Mouse (Mus musculus) midbrain, embryonic 16.5 days (tissue): ENCODE measurements around the gene Cgref1. TPM values are rescaled to one million over a fixed set of nuclear protein-coding genes. Genes with fewer than 3 reads are reported as not detected.
A peak's percentile ranks its signal among the peaks of the same experiment; 100 is the strongest.

Experiments
- ATAC-seq: fragments of 200-750 bp; cut with Nextera tagmentation; 2 replicates; pipeline ENCODE4 v1.8.0; 2017; ENCODE audit warnings: moderate TSS enrichment
- H3K27ac ChIP-seq: fragments of 300-500 bp; sonication (generic); 2 replicates; pipeline ENCODE4 v1.5.1; 2014; ENCODE audit warnings: mild to moderate bottlenecking, low read length, mixed read lengths
- H3K27me3 ChIP-seq: fragments of 300-500 bp; sonication (generic); 2 replicates; pipeline ENCODE4 v1.6.1; 2014; ENCODE audit warnings: low read depth, low read length, mixed read lengths; ENCODE audit not compliant: control insufficient read depth, insufficient read depth
- H3K36me3 ChIP-seq: fragments of 300-500 bp; sonication (generic); 2 replicates; pipeline ENCODE4 v1.6.1; 2014; ENCODE audit warnings: mild to moderate bottlenecking, low read length, moderate library complexity, mixed read lengths; ENCODE audit not compliant: control insufficient read depth, insufficient read depth
- H3K4me1 ChIP-seq: fragments of 300-500 bp; sonication (generic); 2 replicates; pipeline ENCODE4 v1.6.1; 2014; ENCODE audit warnings: mild to moderate bottlenecking, low read length, mixed read lengths; ENCODE audit not compliant: control insufficient read depth, insufficient read depth
- H3K4me2 ChIP-seq: fragments of 300-500 bp; sonication (generic); 2 replicates; pipeline ENCODE4 v1.6.1; 2014; ENCODE audit warnings: mild to moderate bottlenecking, low read length, mixed read lengths
- H3K4me3 ChIP-seq: fragments of 300-500 bp; sonication (generic); 2 replicates; pipeline ENCODE4 v1.5.1; 2014; ENCODE audit warnings: low read depth, mild to moderate bottlenecking, low read length, moderate library complexity, mixed read lengths
- H3K9ac ChIP-seq: fragments of 300-500 bp; sonication (generic); 2 replicates; pipeline ENCODE4 v1.6.1; 2014; ENCODE audit warnings: low read depth, low read length, mixed read lengths
- H3K9me3 ChIP-seq: fragments of 300-500 bp; sonication (generic); replicated peaks from 2 replicates; pipeline ENCODE4 v1.6.1; 2014; ENCODE audit warnings: mild to moderate bottlenecking, low read length, mixed read lengths; ENCODE audit not compliant: control insufficient read depth, poor library complexity, severe bottlenecking
- WGBS: fragments of 180-500 bp; shearing (Covaris S2); extraction: QIAGEN DNeasy Blood & Tissue Kit; methylation state at CpG from one replicate; pipeline ENCODE4 v1.1.7; 2014; 5-methylcytosine and 5-hydroxymethylcytosine counted together
- polyA plus RNA-seq: library from polyadenylated mRNA; unstranded; fragments of >200 nt; fragmentation: Nextera tagmentation; extraction: Ambion mirVana; gene quantifications from 2 replicates; pipeline ENCODE4 v1.2.1, GENCODE M21; 2015

The Cgref1 gene
- polyA plus RNA-seq, 1 experiment from 2014 or later: 86.8 TPM

DNA sequence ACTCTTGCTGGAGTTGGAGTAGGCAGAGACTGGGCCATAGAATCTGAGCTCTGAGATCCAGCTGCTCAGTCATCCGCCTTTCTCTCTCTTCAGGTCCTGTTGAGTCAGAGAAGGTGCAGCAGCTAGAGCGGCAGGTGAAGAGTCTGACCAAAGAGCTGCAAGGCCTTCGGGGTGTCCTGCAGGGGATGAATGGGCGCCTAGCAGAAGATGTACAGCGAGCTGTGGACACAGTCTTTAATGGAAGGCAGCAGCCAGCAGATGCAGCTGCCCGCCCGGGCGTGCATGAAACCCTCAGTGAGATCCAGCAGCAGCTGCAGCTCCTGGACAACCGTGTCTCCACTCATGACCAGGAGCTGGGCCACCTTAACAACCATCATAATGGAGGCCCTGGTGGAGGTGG, 28.6 kb downstream of the Cgref1 start:
- no peak overlapping the region for H3K27ac ChIP-seq
- H3K4me1 ChIP-seq: peaks cover 5% of the 10 kb centered on the region
- WGBS: 94% methylated on average over 9 of the region's 9 CpGs
- H3K9me3 ChIP-seq: no peaks in the 10 kb centered on the region
- ATAC-seq: no peak
- no peaks in the 10 kb centered on the region for H3K36me3 ChIP-seq
- no peak overlapping the region for H3K4me2 ChIP-seq
- no peaks in the 10 kb centered on the region for H3K27me3 ChIP-seq
- H3K4me3 ChIP-seq: no peak overlapping the region
- H3K9ac ChIP-seq: peak overlapping the region; percentile 30; the same call in 1 of the 2 replicates

DNA sequence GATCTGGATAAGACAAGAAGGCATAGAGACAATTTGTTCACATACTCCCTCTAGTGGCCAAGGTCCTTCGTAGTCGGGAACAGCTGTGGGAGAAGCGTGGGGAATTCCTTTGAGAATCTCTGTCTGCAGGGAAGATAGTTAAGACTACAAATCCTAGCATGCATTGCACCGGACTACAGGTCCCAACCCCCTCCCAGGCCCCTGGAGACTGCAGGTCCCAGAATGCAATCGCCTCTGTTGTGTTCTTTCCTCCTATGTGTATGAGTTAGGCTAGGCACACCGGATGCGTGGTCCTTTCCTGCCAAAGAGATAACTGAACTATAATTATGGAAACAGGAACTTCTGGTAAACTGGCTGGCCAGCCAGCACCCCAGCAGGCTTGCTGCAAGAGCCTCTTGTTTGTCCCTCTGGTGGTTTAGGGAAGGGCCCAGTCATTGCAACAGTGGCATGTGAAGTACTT, 29.4 kb downstream of the Cgref1 start:
- H3K9ac ChIP-seq: no peak overlapping the region
- WGBS: 4% methylated on average over 7 of the region's 7 CpGs
- no peaks in the 10 kb centered on the region for H3K9me3 ChIP-seq
- no peaks in the 10 kb centered on the region for H3K27me3 ChIP-seq
- H3K4me2 ChIP-seq: peak overlapping the region; percentile 28
- peaks cover 4% of the 10 kb centered on the region for H3K4me1 ChIP-seq
- ATAC-seq: peak; percentile 88
- peak overlapping the region; percentile 25; the same call in 1 of the 2 replicates for H3K27ac ChIP-seq
- H3K36me3 ChIP-seq: no peaks in the 10 kb centered on the region
- H3K4me3 ChIP-seq: no peak overlapping the region

DNA sequence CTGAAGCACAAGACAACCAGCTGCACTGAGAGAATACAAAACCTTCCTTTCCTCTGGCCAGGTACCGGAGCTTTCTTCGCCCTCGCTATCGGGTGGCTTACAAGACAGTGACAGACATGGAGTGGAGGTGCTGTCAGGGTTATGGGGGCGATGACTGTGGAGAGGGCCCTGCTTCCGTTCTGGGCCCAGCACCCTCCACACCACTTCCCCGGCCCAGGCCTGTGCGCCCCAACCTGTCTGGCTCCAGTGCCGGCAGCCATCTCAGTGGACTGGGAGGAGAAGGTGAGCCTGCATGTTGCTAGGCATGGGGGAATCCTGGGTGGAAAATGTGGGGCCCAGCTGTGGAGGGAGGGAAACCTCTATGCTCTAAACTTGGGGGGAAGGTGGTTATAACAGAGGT, 29.9 kb downstream of the Cgref1 start:
- Histone ChIP-seq H3K36me3 (no peaks in the 10 kb centered on the region), H3K4me2 (no peak overlapping the region), H3K27ac (no peak overlapping the region), H3K4me3 (no peak overlapping the region), H3K27me3 (no peaks in the 10 kb centered on the region), H3K4me1 (peaks cover 4% of the 10 kb centered on the region), H3K9ac (0 out of 2 replicates have a peak overlapping the region, but pooled peaks have one; percentile 40), H3K9me3 (no peaks in the 10 kb centered on the region)
- ATAC-seq: peak; percentile 40
- 65% methylated on average over 9 of the region's 9 CpGs for WGBS

DNA sequence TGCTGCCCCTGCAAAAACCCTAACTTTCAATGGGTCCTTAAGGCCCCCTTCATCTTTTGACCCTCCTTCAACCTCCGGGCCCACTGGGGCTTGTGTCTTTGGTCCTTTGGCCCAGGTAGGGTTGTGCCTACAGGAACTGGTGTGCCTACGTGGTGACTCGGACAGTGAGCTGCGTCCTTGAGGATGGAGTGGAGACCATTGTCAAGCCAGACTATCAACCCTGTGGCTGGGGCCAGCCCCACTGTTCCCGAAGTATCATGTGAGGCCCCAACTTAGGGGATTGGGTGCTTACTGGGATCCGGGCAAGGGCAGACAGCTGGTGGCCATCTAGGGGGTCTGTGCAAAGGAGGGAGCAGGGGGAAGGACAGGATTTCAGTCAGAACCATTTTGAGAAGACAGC, 30.5 kb downstream of the Cgref1 start:
- Histone ChIP-seq H3K4me2 (no peak overlapping the region), H3K27ac (no peak overlapping the region)

DNA sequence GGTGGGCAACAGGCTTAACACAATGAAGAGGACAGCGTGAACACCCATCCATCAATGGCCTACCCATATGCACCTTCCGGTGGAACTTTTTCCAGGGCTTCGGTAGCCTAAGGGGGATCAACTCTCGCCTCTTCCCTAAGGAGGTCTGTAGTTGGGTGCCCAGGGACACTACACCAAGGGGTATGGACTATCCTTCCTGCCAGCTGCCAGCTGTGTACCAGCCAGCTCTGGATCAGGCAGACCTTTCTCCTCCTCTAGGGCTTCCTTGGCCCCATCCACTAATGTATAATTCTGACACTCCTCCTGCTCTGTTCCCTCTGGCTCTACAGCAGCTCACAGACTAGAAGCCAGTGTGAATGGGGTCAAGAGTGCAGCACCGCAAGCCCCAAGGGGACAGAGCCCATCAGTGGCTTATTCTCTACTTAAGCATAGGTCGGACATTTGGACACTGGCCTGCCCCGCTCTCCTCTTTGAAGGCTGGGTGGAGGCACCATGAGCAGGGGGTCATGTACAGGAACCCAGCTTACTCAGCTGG, 31.2 kb downstream of the Cgref1 start:
- H3K9ac ChIP-seq: peak overlapping the region; percentile 31; the same call in 1 of the 2 replicates
- H3K27me3 ChIP-seq: no peaks in the 10 kb centered on the region
- 87% methylated on average over 7 of the region's 7 CpGs for WGBS
- H3K9me3 ChIP-seq: no peaks in the 10 kb centered on the region
- H3K27ac ChIP-seq: peak overlapping the region; percentile 54
- ATAC-seq: no peak
- peak overlapping the region; percentile 18; the same call in 1 of the 2 replicates for H3K4me2 ChIP-seq
- peaks cover 4% of the 10 kb centered on the region for H3K4me1 ChIP-seq
- H3K36me3 ChIP-seq: no peaks in the 10 kb centered on the region
- H3K4me3 ChIP-seq: peak overlapping the region; percentile 4; the same call in 1 of the 2 replicates

More for the DNA sequence above, 30.5 kb downstream of the Cgref1 start:
- ATAC-seq: no peak
- no peak overlapping the region for H3K9ac ChIP-seq
- H3K36me3 ChIP-seq: no peaks in the 10 kb centered on the region
- H3K9me3 ChIP-seq: no peaks in the 10 kb centered on the region
- H3K4me1 ChIP-seq: peaks cover 4% of the 10 kb centered on the region
- 85% methylated on average over 6 of the region's 6 CpGs for whole genome bisulfite sequencing
- no peaks in the 10 kb centered on the region for H3K27me3 ChIP-seq
- H3K4me3 ChIP-seq: no peak overlapping the region

DNA sequence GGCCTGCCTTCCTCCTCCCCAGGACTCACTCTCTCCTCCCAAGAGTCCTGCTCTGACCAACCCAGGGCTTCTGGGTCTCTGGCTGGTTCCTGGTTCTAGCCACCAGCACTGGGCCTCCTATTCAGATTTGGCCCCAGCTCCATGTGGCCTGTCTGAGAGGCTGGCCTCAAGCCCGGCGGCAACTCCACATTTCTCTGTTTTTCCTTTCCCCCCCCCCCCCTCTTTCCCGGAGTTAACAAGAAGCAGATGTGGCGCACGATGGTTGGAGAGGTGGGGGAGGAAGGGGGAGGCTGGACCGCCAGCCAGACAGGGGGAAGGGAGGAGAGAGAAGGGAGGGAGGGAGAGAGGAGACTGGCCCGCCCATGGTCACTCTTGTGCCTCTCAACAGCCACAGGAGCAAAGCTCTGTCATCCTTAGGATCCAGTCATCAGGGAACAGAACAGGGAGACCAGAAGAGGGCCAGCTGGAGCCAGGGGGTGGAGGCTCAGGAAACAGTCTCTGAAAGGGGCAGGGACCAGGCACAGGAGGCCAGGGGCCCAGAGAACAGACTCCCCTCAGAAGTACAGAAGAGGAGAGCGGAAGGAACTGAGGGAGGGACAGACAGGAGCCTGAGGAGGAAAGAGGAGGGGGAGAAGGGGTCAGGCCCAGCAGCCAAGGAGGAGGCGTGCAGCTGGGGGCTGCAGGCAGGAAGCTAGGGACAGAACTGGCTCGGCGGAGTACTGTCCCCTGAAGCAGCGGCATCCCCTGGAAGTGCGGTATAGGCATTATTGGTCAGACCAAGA, 32.1 kb downstream of the Cgref1 start, which contains the start of gene Emilin1:
Gene Emilin1 (plus strand): TSS at position 343 of the 782 bp plus-strand sequence.
- Histone ChIP-seq H3K9me3 (no peaks in the 10 kb centered on the region), H3K4me3 (peak within 1 kb of the TSS; percentile 4; the same call in 1 of the 2 replicates), H3K36me3 (no peaks in the 10 kb centered on the region), H3K27ac (peak within 1 kb of the TSS; percentile 54), H3K9ac (peak within 1 kb of the TSS; percentile 31), H3K4me2 (peak within 1 kb of the TSS; percentile 18; the same call in 1 of the 2 replicates), H3K4me1 (peaks cover 7% of the 10 kb centered on the region), H3K27me3 (no peaks in the 10 kb centered on the region)
- 38% methylated on average over 11 of the region's 13 CpGs for WGBS
- no peak for ATAC-seq

DNA sequence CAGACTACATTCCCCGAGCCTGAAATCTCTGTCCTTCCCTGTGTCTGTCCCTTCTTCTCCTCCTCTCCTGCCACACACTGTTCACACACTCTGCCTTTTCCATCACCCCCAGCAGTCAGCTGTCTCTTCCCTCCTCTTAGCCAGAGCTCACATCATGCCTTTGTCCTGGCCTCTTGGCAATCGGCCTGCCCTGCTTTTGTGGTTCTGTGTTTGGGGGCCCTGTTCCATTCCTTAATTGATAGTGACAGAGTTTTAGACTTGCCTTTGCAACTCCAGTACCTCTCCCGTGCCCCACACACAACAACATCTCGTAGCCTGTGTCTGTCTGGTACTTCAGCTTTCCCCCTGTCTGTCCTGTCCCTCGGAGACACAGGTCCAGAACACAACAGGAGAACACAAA, 33.2 kb downstream of the Cgref1 start:
- WGBS: 53% methylated on average over 5 of the region's 5 CpGs
- H3K9ac ChIP-seq: no peak overlapping the region
- peaks cover 10% of the 10 kb centered on the region for H3K4me1 ChIP-seq
- no peak overlapping the region for H3K27ac ChIP-seq
- no peaks in the 10 kb centered on the region for H3K36me3 ChIP-seq
- H3K4me2 ChIP-seq: no peak overlapping the region
- no peaks in the 10 kb centered on the region for H3K27me3 ChIP-seq
- ATAC-seq: no peak
- no peak overlapping the region for H3K4me3 ChIP-seq
- H3K9me3 ChIP-seq: no peaks in the 10 kb centered on the region

DNA sequence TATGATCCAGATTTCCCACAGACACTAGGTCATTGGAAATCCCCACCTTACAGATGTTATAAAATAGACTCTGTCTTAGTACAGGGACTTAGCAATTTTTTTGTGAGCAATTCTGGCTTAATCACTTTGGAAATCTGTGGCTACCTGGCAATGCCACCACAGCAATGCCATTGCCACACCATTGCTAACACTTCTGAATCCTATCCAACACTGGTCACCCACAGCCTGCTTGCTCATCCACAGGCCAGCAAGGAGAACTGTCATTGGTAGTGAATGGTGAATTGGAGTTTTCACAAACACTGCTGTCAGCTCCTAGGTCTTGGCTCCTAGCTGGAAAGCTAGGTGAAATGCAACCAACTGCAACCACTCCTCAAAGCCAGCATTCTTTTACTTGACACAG, 34.9 kb downstream of the Cgref1 start:
- no peak overlapping the region for H3K4me3 ChIP-seq
- H3K4me2 ChIP-seq: no peak overlapping the region
- peaks cover 19% of the 10 kb centered on the region for H3K4me1 ChIP-seq
- no peak overlapping the region for H3K27ac ChIP-seq
- no peaks in the 10 kb centered on the region for H3K9me3 ChIP-seq
- H3K9ac ChIP-seq: no peak overlapping the region
- ATAC-seq: no peak
- H3K27me3 ChIP-seq: no peaks in the 10 kb centered on the region
- 0 out of 2 replicates have a peak, but pooled peaks cover 1% of the 10 kb centered on the region for H3K36me3 ChIP-seq

DNA sequence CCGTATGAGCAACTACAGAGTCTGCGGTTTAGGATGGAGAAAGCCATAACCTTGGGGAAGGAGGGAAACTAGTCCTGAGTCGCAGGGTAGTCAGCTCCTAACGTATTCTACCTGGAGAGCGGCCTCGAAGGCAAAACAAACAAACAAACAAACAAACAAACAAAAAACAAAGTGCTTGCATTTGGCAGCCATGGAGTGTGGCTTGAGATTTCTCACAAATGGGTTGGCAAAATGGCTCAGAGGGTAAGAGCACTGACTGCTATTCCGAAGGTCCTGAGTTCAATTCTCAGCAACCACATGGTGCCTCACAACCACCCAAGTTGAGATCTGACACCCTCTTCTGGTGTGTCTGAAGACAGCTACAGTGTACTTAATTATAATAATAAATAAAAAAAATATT, 35.5 kb downstream of the Cgref1 start:
- H3K4me1 ChIP-seq: peaks cover 20% of the 10 kb centered on the region
- WGBS: 88% methylated on average over 7 of the region's 7 CpGs
- no peaks in the 10 kb centered on the region for H3K9me3 ChIP-seq

More for the DNA sequence above, 35.5 kb downstream of the Cgref1 start:
- Histone ChIP-seq H3K27me3 (no peaks in the 10 kb centered on the region), H3K4me3 (no peak overlapping the region), H3K4me2 (no peak overlapping the region), H3K9ac (no peak overlapping the region), H3K36me3 (0 out of 2 replicates have a peak, but pooled peaks cover 5% of the 10 kb centered on the region), H3K27ac (no peak overlapping the region)
- ATAC-seq: no peak
